Mouse (Mus musculus): ENCODE results near the gene Spock2. TPM values are rescaled to one million over a fixed set of nuclear protein-coding genes. Genes with fewer than 3 reads are reported as not detected.
"Not testable (repeated sequence)": the region's sequence is repeated elsewhere in the genome, so short reads cannot be mapped to it uniquely, and the experiment has no call there.

The Spock2 gene
- polyA plus RNA-seq, 1 experiment from 2014 or later, result 0.13 TPM

DNA sequence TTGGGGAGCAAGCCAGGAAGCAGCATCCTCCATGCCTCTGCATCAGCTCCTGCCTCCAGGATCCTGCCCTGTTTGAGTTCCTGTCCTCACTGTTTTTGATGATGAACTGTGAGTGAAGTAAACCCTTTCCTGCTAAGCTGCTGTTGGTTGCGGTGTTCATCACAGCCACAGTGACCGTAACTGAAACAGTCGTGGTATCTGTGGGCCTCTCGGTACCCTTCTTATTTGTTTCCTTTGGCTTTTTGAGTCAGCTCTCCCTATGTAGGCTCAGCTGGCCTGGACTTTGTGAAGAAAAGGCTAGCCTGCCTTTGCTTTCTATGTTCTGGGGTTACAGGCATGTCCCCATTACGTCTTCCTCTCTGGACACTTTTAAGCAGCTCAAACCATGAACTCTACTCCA lies 65.3 kb downstream of the Spock2 start:
- WGBS (ENCODE audit: insufficient replicate concordance), result 73% methylated on average over 5 of the region's 5 CpGs
- Histone ChIP-seq H3K27me3 (no peaks in the 10 kb centered on the region), H3K4me2 (no peak overlapping the region), H3K4me1 (replicated peaks) (no peaks in the 10 kb centered on the region), H3K9ac (no peak overlapping the region), H3K9me3 (replicated peaks) (no peaks in the 10 kb centered on the region), H3K4me3 (replicated peaks) (no peak overlapping the region), H3K27ac (no peak overlapping the region), H3K36me3 (no peaks in the 10 kb centered on the region)
- ATAC-seq (ENCODE audit: low read depth) (no peak), DNase-seq (no peak)

DNA sequence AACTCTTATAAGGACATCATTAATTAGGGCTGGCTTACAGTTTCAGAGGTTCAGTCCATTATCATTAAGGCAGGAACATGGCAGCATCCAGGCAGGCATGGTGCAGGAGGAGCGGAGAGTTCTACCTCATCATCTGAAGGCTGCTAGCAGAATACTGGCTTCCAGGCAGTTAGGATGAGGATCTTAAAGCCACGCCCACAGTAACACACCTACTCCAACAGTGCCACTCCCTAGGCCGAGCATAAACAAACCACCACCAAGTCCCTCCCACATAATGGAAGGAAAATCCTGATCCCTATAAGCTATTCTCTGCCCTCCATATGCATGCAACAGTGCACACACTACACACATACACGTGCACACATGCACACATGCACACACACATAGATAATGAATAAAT lies 66.3 kb downstream of the Spock2 start:
- Histone ChIP-seq H3K36me3 (no peaks in the 10 kb centered on the region), H3K4me1 (replicated peaks) (no peaks in the 10 kb centered on the region), H3K27me3 (no peaks in the 10 kb centered on the region), H3K4me2 (no peak overlapping the region), H3K9ac (no peak overlapping the region), H3K27ac (no peak overlapping the region), H3K4me3 (replicated peaks) (no peak overlapping the region), H3K9me3 (replicated peaks) (no peaks in the 10 kb centered on the region)
- WGBS (ENCODE audit: insufficient replicate concordance), result 63% methylated on average over 4 of the region's 4 CpGs
- ATAC-seq (ENCODE audit: low read depth) (no peak), DNase-seq (no peak)

DNA sequence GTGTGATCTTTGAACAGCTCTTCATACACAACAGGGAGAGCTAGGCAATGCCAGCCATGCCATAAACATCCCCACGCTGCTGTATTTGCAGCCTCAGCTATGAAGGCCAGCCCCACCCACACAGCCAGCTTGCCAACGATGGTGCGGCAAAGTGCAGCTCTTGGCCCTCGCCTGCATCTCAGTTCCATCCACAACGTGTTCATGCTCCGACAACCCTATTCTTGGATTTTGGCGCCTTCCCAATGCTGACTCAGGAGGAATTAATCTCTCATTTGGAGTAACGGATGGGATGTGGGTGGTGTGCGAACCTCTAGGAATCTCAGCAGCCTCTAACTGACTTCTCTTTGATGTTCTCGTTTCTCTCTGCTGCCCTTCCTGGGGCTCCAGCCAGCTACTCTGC lies 67.0 kb downstream of the Spock2 start:
- H3K27ac ChIP-seq, result no peak overlapping the region
- H3K4me2 ChIP-seq, result no peak overlapping the region
- no peak for DNase-seq
- no peaks in the 10 kb centered on the region for H3K27me3 ChIP-seq
- H3K9me3 ChIP-seq (replicated peaks), result no peaks in the 10 kb centered on the region
- no peak overlapping the region for H3K4me3 ChIP-seq (replicated peaks)
- no peaks in the 10 kb centered on the region for H3K4me1 ChIP-seq (replicated peaks)
- H3K36me3 ChIP-seq, result no peaks in the 10 kb centered on the region
- H3K9ac ChIP-seq, result no peak overlapping the region
- 71% methylated on average over 10 of the region's 10 CpGs for WGBS (ENCODE audit: insufficient replicate concordance)
- no peak for ATAC-seq (ENCODE audit: low read depth)

DNA sequence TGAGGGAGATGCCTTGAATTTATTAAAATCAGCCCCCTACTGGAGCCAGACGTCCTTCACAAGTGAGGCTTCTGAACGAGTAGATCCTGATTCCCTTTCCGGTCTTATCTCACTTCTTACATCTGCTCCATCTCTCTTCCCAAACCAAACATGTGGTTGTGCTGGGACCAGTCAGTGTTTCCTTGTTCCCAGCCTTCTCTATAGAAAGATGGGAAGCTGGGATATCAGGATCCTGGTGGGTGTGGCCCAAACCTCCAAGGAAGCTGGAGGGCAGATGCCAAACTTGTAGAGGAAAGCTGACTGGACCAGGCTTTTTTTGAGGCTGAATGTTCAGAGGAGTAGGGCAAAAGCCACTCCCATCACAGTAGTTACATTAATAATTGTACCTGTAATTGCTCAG lies 68.5 kb downstream of the Spock2 start:
- WGBS (ENCODE audit: insufficient replicate concordance), result 36% methylated on average over 3 of the region's 3 CpGs
- DNase-seq (no peak), ATAC-seq (ENCODE audit: low read depth) (no peak)
- Histone ChIP-seq H3K27ac (no peak overlapping the region), H3K27me3 (no peaks in the 10 kb centered on the region), H3K4me2 (no peak overlapping the region), H3K4me3 (replicated peaks) (no peak overlapping the region), H3K4me1 (replicated peaks) (no peaks in the 10 kb centered on the region), H3K9me3 (replicated peaks) (no peaks in the 10 kb centered on the region), H3K9ac (no peak overlapping the region), H3K36me3 (no peaks in the 10 kb centered on the region)

DNA sequence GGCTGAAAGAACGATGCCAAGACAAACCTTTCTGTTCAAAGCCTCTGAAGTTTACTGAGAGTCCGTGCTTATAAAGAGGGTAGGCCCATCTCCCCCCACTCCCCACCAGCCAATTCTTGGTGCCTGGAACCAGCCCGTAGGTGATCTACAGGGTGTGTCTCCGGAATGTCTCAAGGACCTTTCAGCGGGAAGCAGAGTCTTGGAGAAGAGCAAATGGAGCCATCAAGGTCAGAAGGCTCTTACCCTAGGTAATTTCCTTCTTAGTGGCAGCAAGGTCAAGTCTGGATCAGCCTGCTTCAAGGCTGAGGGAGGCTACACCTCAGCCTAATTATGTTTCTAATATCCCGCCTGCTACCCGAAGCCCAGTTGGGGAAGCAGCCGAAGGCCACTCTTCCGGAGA lies 69.3 kb downstream of the Spock2 start:
- H3K4me3 ChIP-seq (replicated peaks); H3K4me2 ChIP-seq; H3K9me3 ChIP-seq (replicated peaks); H3K4me1 ChIP-seq (replicated peaks); DNase-seq; H3K27ac ChIP-seq; H3K9ac ChIP-seq; H3K27me3 ChIP-seq; ATAC-seq (ENCODE audit: low read depth); H3K36me3 ChIP-seq: not testable (repeated sequence)
- 80% methylated on average over 9 of the region's 9 CpGs for WGBS (ENCODE audit: insufficient replicate concordance)

Small RNA genes within 50 kb of the gene (microRNA-seq; reads per million reads assigned to microRNA genes)
- not detected for gene Mir6906

Other genes with a start within 250 kb of the Spock2 start
- gene Dnajb12, start 226.7 kb upstream of the Spock2 start, polyA plus RNA-seq (2015; fragmentation: Nextera tagmentation; extraction: Ambion mirVana), result 13.4 and 15.5 TPM in 2 replicates
- 2.7 and 2.8 TPM in 2 replicates for gene Ddit4, start 154.4 kb upstream of the Spock2 start, polyA plus RNA-seq (2015; fragmentation: Nextera tagmentation; extraction: Ambion mirVana)
- gene Ascc1, start 103.4 kb upstream of the Spock2 start, polyA plus RNA-seq (2015; fragmentation: Nextera tagmentation; extraction: Ambion mirVana), result 21.6 and 23.0 TPM in 2 replicates
- 46.4 and 52.7 TPM in 2 replicates for gene Anapc16, start 103.1 kb upstream of the Spock2 start, polyA plus RNA-seq (2015; fragmentation: Nextera tagmentation; extraction: Ambion mirVana)
- 0.07 and 0.08 TPM in 2 replicates for gene Chst3, start 113.0 kb downstream of the Spock2 start, polyA plus RNA-seq (2015; fragmentation: Nextera tagmentation; extraction: Ambion mirVana)
- 52.6 and 54.5 TPM in 2 replicates for gene Psap, start 171.4 kb downstream of the Spock2 start, polyA plus RNA-seq (2015; fragmentation: Nextera tagmentation; extraction: Ambion mirVana)
- 3.7 and 4.9 TPM in 2 replicates for gene Vsir, start 240.6 kb downstream of the Spock2 start, polyA plus RNA-seq (2015; fragmentation: Nextera tagmentation; extraction: Ambion mirVana)